Mouse (Mus musculus) limb, embryonic 11.5 days (tissue): Measurements from ENCODE around the gene Eva1b. TPM values are rescaled to one million over a fixed set of nuclear protein-coding genes. Genes with fewer than 3 reads are reported as not detected.

ENCODE experiments used
- ATAC-seq: fragments of 200-750 bp; cut with Nextera tagmentation; 2 replicates; pipeline ENCODE4 v1.8.0; 2017; ENCODE audit warnings: low read depth; ENCODE audit not compliant: insufficient number of reproducible peaks, low FRiP score, low TSS enrichment
- DNase-seq: peaks from one replicate; pipeline ENCODE4 v3.0.0-alpha.2; 2015; ENCODE audit warnings: low spot score
- H3K27ac ChIP-seq: fragments of 300-500 bp; sonication (generic); replicated peaks from 2 replicates; pipeline ENCODE4 v1.5.1; 2014; ENCODE audit warnings: low read depth, mild to moderate bottlenecking, low read length
- H3K27me3 ChIP-seq: fragments of 300-500 bp; sonication (generic); 2 replicates; pipeline ENCODE4 v1.6.1; 2014; ENCODE audit warnings: mild to moderate bottlenecking, low read length, mixed read lengths; ENCODE audit not compliant: control insufficient read depth, insufficient read depth
- H3K36me3 ChIP-seq: fragments of 300-500 bp; sonication (generic); 2 replicates; pipeline ENCODE4 v1.6.1; 2014; ENCODE audit warnings: mild to moderate bottlenecking, low read length, moderate library complexity, mixed read lengths; ENCODE audit not compliant: control insufficient read depth, insufficient read depth
- H3K4me1 ChIP-seq: fragments of 300-500 bp; sonication (generic); 2 replicates; pipeline ENCODE4 v1.6.1; 2014; ENCODE audit warnings: low read length, mixed read lengths; ENCODE audit not compliant: control insufficient read depth, insufficient read depth
- H3K4me2 ChIP-seq: fragments of 300-500 bp; sonication (generic); 2 replicates; pipeline ENCODE4 v1.6.1; 2014; ENCODE audit warnings: low read depth, mild to moderate bottlenecking, moderate library complexity; ENCODE audit not compliant: severe bottlenecking
- H3K4me3 ChIP-seq: fragments of 300-500 bp; sonication (generic); 2 replicates; pipeline ENCODE4 v1.5.1; 2014; ENCODE audit warnings: low read depth, low read length
- H3K9ac ChIP-seq: fragments of 300-500 bp; sonication (generic); 2 replicates; pipeline ENCODE4 v1.6.1; 2014; ENCODE audit warnings: mild to moderate bottlenecking, low read length
- H3K9me3 ChIP-seq: fragments of 300-500 bp; sonication (generic); 2 replicates; pipeline ENCODE4 v1.6.1; 2016; ENCODE audit warnings: low read length; ENCODE audit not compliant: control insufficient read depth
- WGBS: fragments of 180-500 bp; shearing (Covaris S2); extraction: QIAGEN DNeasy Blood & Tissue Kit; methylation state at CpG from one replicate; pipeline ENCODE4 v1.1.7; 2014; 5-methylcytosine and 5-hydroxymethylcytosine counted together
- polyA plus RNA-seq: library from polyadenylated mRNA; unstranded; fragments of >200 nt; fragmentation: Nextera tagmentation; extraction: Ambion mirVana; gene quantifications from 2 replicates; pipeline ENCODE4 v1.2.1, GENCODE M21; 2014

The Eva1b gene
- polyA plus RNA-seq, 1 experiment from 2014 or later, result 70.3 TPM

DNA sequence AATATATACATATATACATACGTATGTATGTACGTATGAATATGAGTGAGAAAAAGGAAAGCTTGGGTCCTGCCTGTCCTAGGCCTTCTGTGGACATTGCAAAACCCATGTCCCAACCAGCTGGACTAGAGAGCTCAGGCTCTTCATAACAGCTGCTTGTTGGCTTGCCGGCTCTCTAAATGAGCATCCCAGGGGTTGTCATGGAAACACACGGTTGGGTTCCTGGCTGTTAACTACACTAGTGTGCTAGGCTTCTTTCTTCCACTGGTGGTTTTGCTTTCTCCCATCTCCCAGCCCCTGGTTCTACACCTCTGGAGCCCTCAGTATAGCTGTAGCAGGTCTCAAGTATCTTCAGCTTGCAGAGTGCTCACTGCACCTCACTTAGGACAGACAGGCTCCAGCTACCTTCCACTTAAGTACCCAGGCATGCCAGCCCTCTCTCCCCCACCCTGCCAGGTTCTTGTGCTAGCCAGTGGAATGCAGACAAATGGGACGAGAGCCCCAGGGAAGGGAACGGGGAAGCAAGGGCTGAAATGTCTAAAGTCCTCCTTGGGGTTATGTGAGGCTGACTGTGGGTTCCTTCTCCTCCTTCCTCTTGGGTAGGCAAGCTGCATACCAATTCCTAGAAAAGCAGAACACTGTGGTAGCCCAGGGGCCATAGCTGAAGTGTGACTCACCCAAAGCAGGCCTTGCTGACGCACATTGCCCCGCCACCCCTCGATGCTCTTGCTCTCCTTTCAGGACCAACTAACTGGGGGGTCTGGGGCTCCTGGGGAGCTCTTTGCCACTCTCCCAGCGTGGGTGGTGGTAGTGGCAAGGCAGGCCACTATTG, 16.0 kb upstream of the Eva1b start:
- H3K4me3 ChIP-seq, result no peak overlapping the region
- DNase-seq (peak; percentile 57), ATAC-seq (no peak)
- H3K36me3 ChIP-seq, result peaks cover 22% of the 10 kb centered on the region; the same call in 1 of the 2 replicates
- no peaks in the 10 kb centered on the region for H3K27me3 ChIP-seq
- H3K27ac ChIP-seq, result no peak overlapping the region
- no peaks in the 10 kb centered on the region for H3K9me3 ChIP-seq
- H3K4me1 ChIP-seq, result peaks cover 26% of the 10 kb centered on the region
- H3K4me2 ChIP-seq, result no peak overlapping the region
- no peak overlapping the region for H3K9ac ChIP-seq
- 61% methylated on average over 10 of the region's 10 CpGs for WGBS

DNA sequence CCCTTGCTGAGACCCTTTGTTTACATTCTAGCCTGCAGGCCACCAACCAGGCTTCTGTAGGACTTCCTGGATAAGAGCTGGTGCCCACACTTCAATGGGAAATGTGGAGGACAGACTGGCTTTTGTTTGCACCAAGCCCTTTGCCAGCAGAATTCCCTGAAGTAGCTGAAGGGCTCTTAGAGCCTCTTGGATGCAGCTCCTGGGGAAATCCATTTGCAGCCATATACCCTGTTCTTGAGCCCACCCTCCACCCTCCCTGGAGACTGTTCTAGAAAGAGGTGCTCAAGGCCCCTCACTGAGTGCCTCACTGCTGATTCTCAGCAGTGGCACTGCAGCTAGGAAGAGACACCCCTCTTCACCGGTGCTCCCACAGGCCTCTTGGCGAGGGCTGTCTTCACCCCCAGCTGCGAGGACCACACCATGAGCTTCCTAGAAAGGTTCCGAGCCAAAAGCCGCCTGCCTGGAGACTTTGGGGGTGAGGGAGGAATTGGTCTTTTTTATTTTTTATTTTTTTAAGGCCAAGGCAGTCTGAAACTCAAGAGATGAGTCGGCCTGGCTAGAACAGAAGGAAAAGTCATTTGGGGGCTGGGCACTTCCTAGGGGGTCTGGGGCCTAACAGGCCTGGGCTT, 14.8 kb upstream of the Eva1b start:
- 81% methylated on average over 6 of the region's 6 CpGs for WGBS
- 0 out of 2 replicates have a peak overlapping the region, but pooled peaks have one; percentile 7 for H3K9ac ChIP-seq
- H3K27me3 ChIP-seq, result no peaks in the 10 kb centered on the region
- H3K27ac ChIP-seq, result 0 out of 2 replicates have a peak overlapping the region, but pooled peaks have one; percentile 2
- peaks cover 23% of the 10 kb centered on the region; the same call in 1 of the 2 replicates for H3K36me3 ChIP-seq
- ATAC-seq (no peak), DNase-seq (no peak)
- H3K9me3 ChIP-seq, result no peaks in the 10 kb centered on the region
- no peak overlapping the region for H3K4me3 ChIP-seq
- no peak overlapping the region for H3K4me2 ChIP-seq
- peaks cover 26% of the 10 kb centered on the region for H3K4me1 ChIP-seq

GRCm38 (mm10) chr4:126134236-126134635, 13.3 kb upstream of the Eva1b start:
- Histone ChIP-seq H3K4me3 (no peak overlapping the region), H3K4me2 (no peak overlapping the region), H3K27ac (no peak overlapping the region), H3K9me3 (no peaks in the 10 kb centered on the region), H3K36me3 (peaks cover 22% of the 10 kb centered on the region; the same call in 1 of the 2 replicates), H3K9ac (no peak overlapping the region), H3K27me3 (no peaks in the 10 kb centered on the region), H3K4me1 (peaks cover 26% of the 10 kb centered on the region)
- DNase-seq (no peak), ATAC-seq (no peak)
- WGBS, result 93% methylated on average over 4 of the region's 4 CpGs

- Histone ChIP-seq H3K9ac (no peak overlapping the region), H3K36me3 (peaks cover 19% of the 10 kb centered on the region; the same call in 1 of the 2 replicates), H3K27me3 (no peaks in the 10 kb centered on the region), H3K4me2 (no peak overlapping the region), H3K4me3 (no peak overlapping the region), H3K4me1 (peaks cover 26% of the 10 kb centered on the region), H3K27ac (no peak overlapping the region), H3K9me3 (no peaks in the 10 kb centered on the region)
- no peak for DNase-seq
- 92% methylated on average over 4 of the region's 4 CpGs for WGBS
- no peak for ATAC-seq
Measured at GRCm38 (mm10) chr4:126134639-126135038, 12.9 kb upstream of the Eva1b start.

DNA sequence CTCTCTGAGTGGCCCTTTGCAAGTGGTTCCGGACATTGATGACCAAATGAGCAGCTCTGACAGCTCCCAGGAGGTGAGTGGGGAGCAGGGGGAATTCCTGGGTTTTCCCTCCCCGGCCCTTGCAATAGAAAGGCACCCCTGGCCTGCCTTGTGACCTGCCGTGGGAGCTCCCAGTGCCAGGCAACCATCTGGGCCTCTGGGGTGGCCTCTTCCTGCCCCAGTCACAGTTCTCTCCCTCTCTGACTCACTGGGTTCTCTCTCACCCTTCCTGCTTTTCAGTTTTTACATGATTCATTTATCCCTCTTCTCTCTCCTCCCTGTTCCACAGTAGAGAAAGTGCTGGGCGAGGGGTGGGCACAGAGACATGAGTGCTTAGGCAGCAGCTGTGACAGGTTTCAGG, 9.8 kb upstream of the Eva1b start:
- Histone ChIP-seq H3K36me3 (peaks cover 24% of the 10 kb centered on the region), H3K9me3 (no peaks in the 10 kb centered on the region), H3K27ac (no peak overlapping the region), H3K27me3 (no peaks in the 10 kb centered on the region), H3K4me3 (no peak overlapping the region), H3K4me1 (peaks cover 6% of the 10 kb centered on the region; the same call in 1 of the 2 replicates), H3K9ac (no peak overlapping the region), H3K4me2 (no peak overlapping the region)
- no peak for DNase-seq
- no peak for ATAC-seq
- WGBS, result 77% methylated on average over 4 of the region's 4 CpGs

DNA sequence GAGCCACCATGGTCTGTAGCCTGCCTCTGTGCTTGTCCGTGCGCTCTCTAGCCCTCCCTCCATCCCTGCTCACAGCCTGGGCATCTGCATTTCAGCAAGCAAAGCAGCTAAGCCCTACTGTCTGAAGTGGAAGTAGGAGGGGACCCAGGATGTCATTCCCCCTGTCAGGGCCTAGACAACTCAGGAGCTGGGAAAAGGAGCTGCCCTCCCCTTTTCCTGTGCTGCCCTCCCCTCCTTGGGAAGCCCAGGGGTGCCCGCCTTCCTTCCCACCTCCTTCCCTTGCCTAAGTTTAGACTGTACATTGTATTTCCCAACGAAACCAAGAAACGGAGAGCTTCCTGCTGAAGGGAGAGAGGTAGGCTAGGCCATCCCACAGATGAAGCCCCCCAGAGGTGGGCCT, 6.5 kb upstream of the Eva1b start:
- DNase-seq (no peak), ATAC-seq (no peak)
- WGBS, result 82% methylated on average over 5 of the region's 5 CpGs
- peaks cover 19% of the 10 kb centered on the region for H3K36me3 ChIP-seq
- no peaks in the 10 kb centered on the region; the same call in 1 of the 2 replicates for H3K9me3 ChIP-seq
- H3K27me3 ChIP-seq, result no peaks in the 10 kb centered on the region
- H3K4me1 ChIP-seq, result 0 out of 2 replicates have a peak, but pooled peaks cover 2% of the 10 kb centered on the region
- H3K4me2 ChIP-seq, result no peak overlapping the region
- no peak overlapping the region for H3K27ac ChIP-seq
- no peak overlapping the region for H3K4me3 ChIP-seq
- no peak overlapping the region for H3K9ac ChIP-seq

DNA sequence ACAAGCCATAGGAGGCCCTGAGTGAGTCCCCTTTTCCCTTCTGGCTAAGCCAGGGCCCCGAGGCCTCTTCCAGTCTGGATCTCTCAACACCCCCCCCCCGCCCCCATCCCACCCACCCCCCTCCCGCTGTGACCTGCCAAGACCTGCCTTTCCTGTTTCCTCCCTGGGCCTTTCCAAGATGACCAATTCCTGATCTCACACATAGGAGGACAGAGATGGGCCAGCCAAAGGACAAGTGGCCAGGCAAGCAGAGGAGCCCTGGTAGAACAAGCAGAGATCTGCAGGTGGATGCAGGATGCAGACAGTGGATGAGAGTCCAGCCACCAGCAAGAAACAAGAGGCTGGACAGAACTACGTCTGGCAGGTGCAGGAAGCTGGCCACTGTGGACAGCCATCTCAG, 2.1 kb upstream of the Eva1b start:
- no peak overlapping the region for H3K27ac ChIP-seq

DNA sequence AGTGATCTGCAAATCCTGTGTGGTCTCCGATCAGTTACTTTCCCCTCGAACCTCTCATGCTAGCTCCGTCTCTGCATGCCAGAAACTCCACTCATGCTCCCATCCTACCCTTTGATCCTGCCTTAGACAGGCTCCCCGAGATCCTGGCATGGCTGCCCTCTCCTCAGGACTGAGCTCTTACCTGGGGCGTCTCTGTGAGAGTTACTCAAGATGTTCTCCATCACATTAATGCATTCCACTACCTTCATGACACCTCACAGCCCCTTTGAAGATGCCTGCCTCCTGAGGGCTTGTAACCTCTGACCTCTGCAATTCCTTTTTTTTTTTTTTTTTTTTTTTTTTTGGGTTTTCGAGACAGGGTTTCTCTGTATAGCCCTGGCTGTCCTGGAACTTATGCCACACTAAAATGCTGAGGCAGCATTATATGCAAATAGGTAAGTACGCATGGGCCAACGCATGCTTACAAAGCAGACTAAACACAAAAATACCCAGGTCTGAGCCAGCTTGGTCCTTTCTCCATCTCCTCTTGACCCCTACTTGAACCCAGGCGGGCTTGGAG, 491 bp upstream of the Eva1b start:
- Histone ChIP-seq H3K27me3 (no peaks in the 10 kb centered on the region), H3K4me2 (peak overlapping the region; percentile 99)

More for the DNA sequence above, 2.1 kb upstream of the Eva1b start:
- H3K27me3 ChIP-seq, result no peaks in the 10 kb centered on the region
- H3K4me2 ChIP-seq, result no peak overlapping the region
- no peak for ATAC-seq
- H3K9ac ChIP-seq, result no peak overlapping the region
- no peak overlapping the region for H3K4me3 ChIP-seq
- no peaks in the 10 kb centered on the region; the same call in 1 of the 2 replicates for H3K9me3 ChIP-seq
- WGBS, result 55% methylated on average over 3 of the region's 4 CpGs
- peaks cover 20% of the 10 kb centered on the region for H3K4me1 ChIP-seq
- no peak for DNase-seq
- no peaks in the 10 kb centered on the region for H3K36me3 ChIP-seq

More for the DNA sequence above, 491 bp upstream of the Eva1b start:
- Histone ChIP-seq H3K4me3 (0 out of 2 replicates have a peak overlapping the region, but pooled peaks have one; percentile 88), H3K9ac (no peak overlapping the region), H3K27ac (peak overlapping the region; percentile 96), H3K36me3 (no peaks in the 10 kb centered on the region), H3K4me1 (peaks cover 36% of the 10 kb centered on the region), H3K9me3 (no peaks in the 10 kb centered on the region; the same call in 1 of the 2 replicates)
- DNase-seq (peak; percentile 43), ATAC-seq (peak; percentile 2)
- 16% methylated on average over 9 of the region's 9 CpGs for WGBS
